Mouse (Mus musculus) brain, embryonic 18.5 days (tissue): ENCODE measurements around the gene Hist3h2ba.
A peak's percentile ranks its signal among the peaks of the same experiment; 100 is the strongest.

ENCODE experiments used
- DNase-seq: peaks from one replicate; pipeline ENCODE4 v3.0.0-alpha.2; 2012; ENCODE audit warnings: low read depth, low spot score

Hist3h2ba gene

DNA sequence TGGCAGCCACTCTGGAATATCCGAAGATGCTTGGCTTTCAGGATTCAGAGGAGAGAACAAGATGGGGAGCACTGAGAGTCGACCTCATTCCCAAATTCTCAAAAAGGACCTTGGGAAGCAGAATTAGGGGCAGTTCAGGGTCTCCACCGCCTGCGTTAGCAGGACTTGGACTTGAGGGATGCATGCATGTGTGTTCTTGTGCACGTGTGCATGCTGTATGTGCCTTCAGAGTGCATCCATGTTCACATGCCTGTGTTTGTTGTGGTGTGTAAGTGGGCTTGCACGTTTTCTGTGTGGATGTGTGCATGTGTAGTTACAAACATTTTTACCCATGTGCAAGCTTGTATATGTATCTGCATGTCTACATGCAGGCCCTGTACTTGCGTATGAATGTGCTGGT is 15.5 kb downstream of the Hist3h2ba start:
- DNase-seq, result no peak

DNA sequence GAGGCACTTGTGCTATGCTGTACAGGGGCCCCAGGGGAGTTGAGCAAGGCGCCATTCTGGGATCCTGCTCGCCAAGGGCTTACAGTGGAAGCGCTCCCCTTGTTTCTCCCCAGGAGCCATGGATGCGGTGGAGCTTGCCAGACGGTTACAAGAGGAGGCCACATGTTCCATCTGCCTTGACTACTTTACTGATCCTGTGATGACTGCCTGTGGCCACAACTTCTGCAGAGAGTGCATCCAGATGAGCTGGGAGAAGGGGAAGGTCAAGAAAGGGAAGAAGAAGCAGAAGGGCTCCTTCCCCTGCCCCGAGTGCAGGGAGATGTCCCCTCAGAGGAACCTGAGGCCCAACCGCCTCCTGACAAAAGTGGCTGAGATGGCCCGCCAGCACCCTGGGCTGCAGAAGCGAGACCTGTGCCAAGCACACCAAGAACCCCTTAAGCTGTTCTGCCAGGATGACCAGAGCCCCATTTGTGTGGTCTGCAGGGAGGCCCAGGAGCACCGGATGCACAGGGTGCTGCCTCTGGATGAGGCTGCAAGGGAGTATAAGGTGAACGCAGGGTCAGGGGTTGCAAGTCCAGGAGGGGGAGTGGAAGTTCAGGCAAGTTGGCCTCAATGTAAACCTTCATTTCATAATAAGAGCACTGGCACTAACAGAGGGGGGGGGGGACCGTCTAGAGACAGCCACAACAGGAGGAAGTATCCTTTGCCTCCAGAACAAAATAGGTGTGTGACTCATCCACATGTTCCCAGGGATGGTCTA is 16.5 kb downstream of the Hist3h2ba start:
- no peak for DNase-seq

DNA sequence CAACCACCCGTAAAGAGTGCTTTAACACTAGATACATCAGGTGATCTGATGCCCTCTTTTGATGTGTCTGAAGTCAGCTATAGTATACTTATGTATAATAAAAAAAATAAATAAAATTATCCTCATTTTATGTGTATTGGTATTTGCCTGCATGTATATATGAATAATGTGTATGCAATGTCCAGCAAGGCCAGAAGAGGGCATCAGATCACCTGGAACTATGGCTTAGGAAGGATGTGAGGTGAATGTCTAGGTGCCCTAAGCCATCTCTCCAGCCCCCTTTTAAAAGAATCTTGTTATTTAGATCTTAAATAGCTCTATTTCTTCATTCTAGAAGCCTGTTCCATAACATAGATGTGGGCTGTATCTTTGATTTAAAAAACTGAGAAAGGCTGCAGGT is 18.6 kb downstream of the Hist3h2ba start:
- DNase-seq, result no peak

DNA sequence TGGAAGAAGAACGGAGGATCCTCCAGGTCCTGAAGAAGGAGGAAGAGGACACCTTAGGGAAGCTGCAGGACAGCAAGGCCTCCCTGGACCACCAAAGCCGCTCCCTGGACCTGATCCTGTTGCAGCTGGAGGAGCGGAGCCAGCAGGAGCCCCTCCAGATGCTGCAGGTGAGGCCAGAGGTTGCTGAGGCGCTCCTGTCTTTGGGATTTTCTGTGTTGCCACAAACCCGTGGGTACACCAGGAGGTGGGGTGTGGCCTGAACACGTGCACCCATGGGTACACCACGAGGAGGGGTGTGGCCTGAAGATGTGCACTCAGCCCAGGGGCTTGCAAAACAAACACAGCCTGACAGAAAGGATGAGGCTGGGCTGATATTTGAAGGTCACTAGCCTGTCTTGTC is 19.8 kb downstream of the Hist3h2ba start:
- DNase-seq, result no peak

DNA sequence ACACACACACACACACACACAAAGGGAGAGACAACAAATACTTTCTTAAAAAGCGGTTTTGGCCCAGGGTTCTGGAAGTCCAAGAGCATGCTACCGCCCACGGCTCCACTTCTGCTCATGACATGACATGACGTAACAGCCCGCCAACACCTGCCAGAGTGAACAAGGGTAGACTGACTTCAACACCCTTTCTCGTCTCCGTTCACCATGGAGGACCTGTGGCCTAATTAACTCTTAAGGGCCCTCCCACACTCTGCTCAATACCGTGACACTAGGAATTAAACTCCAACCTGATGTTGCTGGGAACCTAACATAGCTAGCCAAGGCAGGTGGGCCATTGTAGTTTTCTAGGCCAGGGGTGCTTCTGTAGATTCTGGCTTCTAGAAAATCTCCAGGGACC is 20.3 kb downstream of the Hist3h2ba start:
- no peak for DNase-seq

DNA sequence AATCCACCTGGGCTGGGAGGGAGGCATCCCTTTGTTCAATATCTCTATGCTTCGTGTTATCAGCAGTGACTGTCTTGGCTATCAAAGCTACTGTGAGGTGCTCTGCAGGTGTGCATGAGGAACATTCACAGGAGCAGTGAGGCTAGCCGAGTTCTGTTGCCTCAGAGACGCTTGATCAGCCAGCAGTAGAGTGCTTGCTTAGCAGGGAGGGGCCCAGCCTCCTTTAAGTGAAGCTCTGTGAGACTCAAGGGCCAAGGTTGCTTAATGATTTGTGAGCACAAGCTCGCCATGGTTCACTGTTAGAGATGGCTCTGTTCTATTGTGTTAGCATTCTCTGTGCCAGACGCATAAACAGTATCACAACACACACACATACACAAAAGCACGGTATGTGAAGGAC is 20.9 kb downstream of the Hist3h2ba start:
- no peak for DNase-seq

DNA sequence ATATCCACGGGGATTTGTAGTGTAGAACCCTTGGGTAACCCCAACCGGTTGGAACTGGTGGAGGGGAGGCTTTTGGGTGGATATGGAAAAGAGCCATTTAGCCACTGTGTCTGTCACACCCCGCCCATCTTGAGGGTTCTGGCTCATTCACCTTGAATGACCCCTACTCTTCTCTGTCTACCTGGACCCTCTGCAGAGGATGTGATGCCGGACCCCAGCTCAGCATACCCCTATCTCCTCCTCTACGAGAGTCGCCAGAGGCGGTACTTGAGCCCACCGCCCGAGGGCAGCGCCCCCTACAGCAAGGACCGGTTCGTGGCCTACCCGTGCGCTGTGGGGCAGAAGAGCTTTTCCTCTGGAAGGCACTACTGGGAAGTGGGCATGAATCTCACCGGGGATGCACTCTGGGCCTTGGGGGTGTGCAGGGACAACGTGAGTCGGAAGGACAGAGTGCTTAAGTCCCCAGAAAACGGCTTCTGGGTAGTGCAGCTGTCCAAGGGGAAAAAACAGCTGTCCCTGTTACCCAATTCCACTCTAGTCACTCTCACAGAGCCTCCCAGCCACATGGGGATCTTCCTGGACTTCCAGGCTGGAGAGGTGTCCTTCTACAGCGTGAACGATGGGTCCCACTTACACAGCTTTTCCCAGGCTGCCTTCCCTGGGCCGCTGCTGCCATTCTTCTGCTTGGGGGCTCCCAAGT is 22.3 kb downstream of the Hist3h2ba start:
- no peak for DNase-seq

DNA sequence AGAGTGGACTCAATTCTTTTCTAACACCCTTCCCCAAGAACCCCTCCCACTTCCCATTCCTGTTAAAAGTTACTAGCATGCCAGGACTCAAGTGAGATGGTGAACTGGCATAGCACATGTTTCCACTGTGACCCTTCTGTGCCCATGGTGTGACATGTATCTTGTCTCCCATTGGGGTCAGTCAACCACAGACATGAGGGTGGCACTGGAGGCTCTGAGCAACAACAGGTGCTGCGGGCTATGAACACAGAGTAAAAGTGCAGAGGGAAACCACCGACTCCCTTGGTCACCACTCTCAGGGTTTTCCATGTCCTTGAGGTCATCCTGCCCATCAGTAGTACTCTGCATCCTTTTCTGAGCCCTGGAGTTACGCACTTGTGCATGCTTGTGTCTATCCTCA is 23.1 kb downstream of the Hist3h2ba start:
- DNase-seq, result no peak

DNA sequence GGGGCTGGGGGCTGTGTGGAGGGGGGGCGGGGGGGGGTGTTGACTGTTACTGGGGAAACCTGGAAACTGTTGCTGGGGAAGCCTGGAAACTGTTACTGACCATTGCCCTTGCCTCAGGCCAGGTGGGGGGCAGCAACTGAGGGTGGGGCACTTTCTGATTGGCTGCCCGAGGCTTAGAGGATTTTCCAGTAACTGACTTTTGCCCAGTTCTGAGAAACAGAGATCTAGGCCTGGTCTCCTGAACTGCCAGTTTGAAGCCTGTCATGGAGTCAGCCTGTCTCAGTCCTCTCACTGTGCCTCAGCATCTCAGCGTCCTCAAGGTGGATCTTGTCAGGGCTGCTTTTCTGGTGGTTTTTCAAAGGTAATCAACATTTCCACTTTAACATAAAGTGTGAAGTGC is 25.7 kb downstream of the Hist3h2ba start:
- no peak for DNase-seq

DNA sequence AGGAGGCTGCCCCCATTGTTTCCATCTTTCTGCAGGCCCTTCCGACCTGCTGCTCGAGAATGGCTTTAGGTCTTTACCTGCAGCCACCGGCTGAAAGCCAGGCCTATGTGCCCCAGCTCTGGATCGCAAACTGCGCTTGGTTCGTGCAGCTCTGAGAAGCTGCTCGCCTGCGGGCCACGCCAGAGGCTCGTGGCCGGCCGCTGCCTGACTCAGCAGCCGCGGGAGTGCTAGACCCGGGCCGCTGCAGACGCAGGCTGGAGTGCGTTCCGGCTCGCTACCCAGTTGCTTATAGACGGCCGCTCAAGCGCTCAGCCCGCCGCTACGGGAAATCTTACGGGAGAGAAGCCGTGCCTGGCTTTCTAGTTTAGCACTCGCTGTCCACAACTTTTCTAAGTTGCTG is 28.4 kb downstream of the Hist3h2ba start:
- DNase-seq, result no peak

DNA sequence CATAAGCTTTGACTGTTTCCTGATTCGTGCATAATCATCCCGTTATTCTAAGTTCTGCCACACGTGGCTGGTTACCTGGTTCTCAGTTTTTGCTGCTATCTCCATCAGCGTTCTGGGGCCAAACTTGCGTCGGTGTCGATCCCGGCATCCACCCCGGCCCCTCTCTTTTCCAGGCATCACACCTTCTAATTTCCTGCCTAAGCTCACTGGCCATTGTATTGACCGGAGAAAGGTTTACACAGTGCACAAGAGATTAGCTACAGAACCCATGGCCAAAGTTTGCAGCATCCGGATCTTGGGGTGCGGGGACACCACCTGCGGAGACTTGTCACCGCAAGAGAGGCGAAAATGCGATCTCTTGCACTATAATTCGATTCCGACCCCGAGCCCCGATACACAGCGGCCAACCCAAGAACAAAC is 28.9 kb downstream of the Hist3h2ba start:
- no peak for DNase-seq

DNA sequence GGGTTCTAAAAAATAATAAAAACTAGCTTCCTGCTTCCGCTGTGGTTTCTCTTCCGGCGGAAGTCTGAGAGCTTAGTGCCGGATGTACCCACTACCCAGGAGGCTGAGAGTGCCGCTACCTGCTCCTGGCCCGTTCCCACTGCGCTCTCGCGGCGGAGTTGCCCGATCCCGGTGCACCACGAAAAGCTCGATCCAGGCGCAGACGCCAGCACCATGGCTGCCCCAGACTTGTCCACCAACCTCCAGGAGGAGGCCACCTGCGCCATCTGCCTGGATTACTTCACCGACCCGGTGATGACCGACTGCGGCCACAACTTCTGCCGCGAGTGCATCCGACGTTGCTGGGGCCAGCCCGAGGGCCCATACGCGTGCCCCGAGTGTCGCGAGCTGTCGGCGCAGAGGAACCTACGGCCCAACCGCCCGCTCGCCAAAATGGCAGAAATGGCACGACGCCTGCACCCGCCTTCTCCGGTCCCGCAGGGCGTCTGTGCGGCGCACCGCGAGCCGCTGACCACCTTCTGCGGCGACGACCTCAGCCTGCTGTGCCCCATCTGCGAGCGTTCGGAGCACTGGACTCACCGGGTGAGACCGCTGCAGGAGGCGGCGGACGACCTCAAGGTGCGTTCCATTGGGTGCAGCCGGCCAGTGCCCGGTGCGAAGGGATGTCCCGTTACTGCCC is 29.4 kb downstream of the Hist3h2ba start, which contains the start of gene Trim11:
Gene Trim11 (plus strand): TSS at position 67 of the 679 bp plus-strand sequence.
- DNase-seq, result peak; percentile 43

DNA sequence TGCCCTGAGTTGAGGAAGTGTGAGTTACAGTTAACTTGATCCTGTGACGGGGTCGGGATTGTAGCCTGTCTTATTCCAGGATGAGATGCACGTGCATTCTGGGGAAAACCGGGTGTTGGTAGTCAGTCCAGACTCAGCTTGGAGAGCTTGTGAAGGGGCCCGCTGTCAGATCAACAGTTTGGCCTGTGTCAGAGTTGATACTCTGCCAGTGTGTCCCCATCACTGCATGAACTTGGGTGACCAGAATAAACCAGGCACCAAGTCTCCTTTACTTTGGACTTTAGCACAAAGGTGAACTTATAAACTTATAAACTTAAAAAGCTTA is 29.9 kb downstream of the Hist3h2ba start:
- no peak for DNase-seq

DNA sequence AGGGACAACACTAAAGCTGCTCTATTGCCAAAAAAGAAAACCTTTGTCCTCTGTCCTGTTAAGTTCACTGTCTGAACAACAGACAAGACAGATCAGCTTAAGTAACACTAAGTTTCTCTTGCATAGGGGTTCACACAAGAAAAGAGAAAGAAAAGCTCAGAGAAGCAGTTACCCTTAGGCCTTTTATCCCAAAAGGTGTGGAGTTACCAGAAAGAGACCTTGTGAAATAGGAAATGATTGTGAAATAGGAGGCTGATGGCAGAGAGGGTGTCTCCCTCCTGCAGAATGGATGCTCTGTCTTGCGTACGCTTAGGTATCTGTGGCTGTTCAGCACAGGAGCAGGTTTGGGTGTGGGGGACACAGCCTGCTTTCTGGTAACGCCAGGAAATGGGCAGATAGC is 30.5 kb downstream of the Hist3h2ba start:
- no peak for DNase-seq

DNA sequence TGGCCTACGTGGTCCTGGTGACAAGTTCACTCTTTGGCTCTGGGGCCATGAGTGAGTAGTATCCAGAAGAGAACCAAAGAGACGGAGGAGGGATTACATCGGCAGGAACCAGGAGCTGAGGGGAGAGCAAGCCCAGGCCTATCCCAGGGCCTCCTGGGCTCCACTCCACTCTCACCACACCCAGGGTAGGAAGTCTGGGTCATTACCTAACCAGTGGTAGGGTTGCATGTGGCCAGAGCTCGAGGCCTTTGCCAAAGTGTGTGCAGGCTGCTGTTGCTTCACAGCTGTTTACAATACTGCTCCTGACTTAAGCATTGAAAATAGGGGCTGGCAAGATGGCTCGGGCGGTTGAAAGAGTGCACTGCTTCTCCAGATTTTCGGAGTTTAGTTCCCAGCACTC is 30.9 kb downstream of the Hist3h2ba start:
- no peak for DNase-seq

DNA sequence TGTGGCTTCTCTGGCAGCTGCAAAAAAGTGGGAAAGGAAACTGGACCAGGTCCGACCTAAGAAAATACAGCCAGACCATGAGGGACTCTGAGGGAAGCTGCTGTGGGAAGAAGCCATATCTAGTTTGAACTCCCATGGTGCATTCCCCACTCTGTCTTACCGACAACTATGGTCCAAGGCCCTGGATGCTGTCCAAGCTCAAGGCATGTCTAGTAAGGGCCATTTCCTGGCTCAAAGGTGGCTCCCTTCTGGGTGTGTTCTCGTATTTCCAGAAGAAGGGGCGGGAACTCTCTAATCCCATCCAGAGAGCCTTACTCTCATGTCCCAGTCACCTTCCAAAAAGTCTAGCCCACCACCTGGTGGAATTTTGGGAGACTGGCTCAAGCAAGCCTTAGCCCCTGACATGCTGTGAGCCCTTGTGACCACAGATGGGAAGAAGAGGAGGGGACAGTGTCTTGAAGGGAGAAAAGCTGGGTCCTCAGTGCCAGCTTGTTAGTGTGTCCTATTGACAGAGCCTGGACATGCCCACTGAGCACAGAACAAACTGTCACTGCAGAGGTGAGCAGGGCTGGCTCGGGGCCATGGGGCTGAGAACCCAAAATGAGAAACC is 31.8 kb downstream of the Hist3h2ba start:
- no peak for DNase-seq

DNA sequence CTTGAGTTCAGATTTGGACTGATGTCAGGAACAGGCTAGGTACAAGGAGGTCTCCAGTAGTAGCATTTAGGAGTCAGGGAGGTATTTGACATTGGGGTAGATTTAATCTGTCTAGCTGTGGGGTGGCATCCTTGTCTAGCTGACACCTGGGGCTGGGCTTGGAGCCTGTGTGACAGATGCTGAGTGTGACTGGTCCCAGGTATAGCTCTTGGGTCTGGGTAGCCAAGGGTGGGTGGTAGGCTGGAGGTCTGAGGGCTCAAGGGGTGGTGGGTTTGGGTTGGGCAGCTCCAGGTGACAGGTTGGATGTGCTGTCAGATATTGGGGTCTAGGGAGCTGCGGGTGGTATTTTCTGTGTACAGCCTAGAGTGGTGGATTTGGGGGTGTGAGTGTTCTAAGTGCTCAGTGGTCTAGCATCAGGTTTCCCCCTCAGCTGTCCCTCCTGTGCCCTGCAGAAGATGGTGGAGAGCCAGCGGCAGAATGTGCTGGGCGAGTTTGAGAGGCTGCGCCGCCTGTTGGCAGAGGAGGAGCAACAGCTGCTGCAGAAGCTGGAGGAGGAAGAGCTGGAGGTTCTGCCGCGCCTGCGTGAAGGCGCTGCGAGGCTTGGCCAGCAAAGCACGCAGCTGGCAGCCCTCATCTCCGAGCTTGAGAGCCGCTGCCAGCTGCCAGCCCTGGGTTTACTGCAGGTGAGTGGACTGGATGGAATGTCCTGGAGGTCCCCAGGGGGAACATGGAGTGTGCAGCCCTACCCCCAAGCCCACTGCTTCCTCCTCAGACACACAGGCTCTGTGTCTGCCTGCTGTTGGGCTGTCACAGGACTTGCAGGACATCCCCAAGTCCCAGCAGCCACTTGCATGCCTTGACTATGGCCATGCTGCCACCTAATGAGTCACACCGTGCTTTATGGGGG is 33.1 kb downstream of the Hist3h2ba start:
- no peak for DNase-seq

DNA sequence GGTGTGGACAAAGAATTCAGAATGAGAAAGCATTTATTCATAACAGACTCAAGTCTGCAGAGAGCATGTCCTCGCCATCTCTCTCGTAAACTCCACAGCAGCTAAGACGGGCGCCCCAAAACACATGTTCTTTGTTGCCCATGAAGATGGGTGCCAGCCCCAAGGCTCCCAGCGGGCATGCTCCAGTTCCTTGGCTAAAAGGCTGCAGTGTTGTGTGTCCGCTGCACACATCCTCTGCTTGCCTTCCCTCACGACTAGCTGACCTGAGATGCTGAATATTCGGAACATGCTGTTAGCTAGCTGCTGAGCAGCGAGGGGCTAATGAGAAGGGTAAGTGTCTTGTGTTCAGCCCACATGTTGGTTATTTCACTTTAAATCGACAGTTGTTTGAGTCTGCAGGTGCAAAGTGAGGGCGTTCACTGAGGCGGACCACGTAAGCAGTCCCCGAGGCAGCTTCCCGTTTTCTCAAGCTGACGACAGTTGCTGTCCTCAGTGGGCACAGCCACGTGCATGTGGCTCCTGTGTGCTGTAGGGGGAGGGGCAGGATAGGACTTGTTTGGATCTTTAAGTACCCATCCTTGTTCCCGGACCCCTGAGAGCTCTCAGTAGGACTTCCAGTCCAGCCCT is 33.9 kb downstream of the Hist3h2ba start:
- no peak for DNase-seq

DNA sequence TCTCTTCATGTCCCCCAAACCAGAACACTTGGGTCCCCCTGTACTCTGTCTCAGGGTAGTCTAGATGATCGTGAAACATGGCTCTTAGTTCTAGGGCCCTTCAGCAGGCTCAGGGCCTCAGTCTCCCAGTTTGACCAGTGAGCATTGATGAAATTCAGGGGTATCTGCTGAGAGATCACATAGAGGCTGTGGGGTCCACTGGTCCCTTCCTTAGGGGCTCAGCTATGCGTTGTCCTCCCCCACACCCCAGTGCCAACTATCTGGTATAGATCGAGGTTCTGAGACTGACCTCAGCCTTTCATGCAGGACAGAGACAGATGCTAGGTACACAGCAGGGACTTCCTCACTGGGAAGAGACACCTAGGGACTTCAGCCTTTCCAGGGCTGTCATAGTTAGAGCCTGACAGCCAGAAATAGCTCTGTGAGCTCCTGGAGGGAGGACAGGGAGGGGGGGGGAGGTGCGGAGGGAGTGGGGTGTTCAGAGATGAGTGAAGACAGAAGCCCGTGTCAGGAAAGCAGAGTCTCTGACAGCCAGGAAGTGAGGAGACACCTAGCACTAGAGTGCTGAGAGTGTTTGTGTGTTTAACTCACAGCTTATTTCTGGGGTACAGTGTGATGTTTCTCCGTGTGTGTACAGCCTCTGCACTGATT is 35.1 kb downstream of the Hist3h2ba start:
- DNase-seq, result no peak

DNA sequence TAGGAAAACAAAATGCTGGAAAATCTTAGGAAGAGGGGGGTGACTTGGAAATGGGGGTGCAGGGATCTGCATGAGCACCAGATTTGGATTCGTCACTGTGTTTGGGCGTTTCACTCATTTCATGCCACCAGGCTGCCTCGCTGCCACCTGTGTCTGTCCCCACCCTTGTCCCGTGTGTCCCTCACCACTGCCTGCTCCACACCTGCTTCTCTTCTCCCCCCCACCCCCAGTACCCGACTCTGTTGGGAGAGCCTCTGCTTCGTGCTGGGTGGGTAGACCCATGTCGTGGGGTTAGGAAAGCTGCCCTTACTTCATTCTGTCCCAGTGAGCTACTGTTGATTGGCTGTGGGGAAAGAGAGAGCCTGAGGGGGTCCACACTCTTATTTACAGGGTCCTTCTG is 35.9 kb downstream of the Hist3h2ba start:
- DNase-seq, result no peak
